Mouse (Mus musculus): ENCODE data around the gene Wdr46.

The Wdr46 gene

DNA sequence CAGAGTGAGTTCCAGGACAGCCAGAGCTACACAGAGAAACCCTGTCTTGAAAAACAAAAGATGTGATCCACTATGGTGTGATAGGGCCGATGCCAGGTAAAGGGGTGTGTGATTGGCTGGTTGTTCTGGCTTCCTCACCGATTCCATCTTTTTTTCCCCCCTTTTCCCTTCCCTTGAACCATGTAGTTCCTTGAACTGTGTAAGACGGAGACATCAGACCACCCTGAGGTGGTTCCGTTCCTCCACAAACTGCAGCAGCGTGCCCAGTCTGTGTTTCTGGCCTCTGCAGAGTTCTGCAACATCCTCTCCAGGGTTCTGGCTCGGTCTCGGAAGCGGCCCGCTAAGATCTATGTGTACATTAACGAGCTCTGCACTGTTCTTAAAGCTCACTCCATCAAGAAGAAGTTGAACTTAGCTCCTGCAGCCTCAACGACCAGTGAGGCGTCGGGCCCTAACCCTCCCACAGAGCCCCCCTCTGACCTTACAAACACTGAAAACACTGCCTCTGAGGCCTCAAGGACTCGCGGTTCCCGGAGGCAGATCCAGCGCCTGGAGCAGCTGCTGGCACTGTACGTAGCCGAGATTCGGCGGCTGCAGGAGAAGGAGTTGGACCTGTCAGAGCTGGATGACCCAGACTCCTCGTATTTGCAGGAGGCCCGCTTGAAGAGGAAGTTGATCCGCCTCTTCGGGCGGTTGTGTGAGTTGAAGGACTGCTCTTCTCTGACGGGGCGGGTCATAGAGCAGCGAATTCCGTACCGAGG, 29.2 kb upstream of the Wdr46 start:
- DNase-seq (ENCODE audit: low spot score), result no peak

DNA sequence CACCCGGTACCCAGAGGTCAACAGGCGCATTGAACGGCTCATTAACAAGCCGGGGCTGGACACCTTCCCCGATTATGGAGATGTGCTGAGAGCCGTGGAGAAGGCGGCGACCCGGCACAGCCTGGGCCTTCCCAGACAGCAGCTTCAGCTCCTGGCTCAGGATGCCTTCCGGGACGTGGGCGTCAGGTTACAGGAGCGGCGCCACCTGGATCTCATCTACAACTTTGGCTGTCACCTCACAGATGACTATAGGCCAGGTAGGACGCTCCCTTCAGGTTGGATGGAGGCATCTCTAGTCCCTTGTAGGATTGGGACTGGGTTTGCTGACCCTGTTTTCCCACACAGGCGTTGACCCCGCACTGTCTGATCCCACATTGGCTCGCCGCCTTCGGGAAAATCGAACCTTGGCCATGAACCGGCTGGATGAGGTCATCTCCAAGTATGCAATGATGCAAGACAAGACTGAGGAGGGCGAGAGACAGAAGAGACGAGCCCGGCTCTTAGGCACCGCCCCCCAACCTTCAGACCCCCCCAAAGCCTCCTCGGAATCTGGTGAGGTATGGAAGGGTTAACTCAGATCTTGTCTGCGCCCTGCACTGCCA, 28.5 kb upstream of the Wdr46 start:
- DNase-seq (ENCODE audit: low spot score), result no peak

DNA sequence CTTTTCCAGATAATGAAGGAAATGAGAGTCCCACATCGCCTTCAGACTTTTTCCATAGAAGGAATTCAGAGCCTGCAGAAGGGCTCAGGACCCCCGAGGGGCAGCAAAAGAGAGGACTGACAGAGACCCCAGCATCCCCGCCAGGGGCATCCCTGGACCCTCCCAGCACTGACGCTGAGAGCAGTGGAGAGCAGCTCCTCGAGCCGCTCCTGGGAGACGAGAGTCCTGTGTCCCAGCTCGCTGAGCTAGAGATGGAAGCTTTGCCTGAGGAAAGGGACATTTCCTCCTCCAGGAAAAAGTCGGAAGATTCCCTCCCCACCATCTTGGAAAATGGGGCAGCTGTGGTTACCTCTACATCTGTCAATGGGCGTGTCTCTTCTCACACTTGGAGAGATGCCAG, 27.2 kb upstream of the Wdr46 start:
- no peak for DNase-seq (ENCODE audit: low spot score)

GRCm38 (mm10) chr17:33913905-33914304, 26.6 kb upstream of the Wdr46 start:
- no peak for DNase-seq (ENCODE audit: low spot score)

- DNase-seq (ENCODE audit: low spot score), result no peak
These were observed 25.5 kb upstream of the Wdr46 start for GRCm38 (mm10) chr17:33914969-33915391.

DNA sequence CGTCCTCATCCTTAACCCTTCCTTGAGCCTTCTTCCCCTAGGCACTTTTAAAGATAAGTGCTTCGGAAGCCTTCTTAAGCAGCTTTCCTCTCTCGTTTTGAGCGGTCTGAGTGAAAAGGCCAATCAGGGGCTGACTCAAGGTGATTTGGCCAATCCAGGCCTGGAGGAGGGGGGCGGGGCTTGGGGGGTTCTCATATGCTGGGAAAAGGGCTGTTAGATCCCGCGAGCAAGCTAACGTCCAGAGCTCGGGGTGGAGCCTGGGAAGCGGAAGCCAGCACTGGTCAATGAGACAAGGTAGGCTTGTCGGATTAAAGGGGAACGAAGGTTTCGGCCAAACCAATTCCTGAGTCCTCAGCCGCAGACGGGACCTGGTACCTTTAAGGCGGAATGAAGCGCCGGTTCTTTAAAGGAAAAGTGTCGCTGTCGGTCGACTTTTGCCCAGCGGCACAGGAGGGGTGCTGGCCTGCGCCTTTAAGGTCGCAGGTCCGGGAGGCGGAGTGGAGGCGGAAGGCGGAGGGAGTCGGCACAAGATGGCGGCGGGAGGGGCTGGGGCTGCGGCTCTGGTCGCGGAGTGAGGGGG, 24.7 kb upstream of the Wdr46 start, which contains the start of the genes Tapbp and Zbtb22:
Tapbp (plus strand) TSS at position 229 of the 580 bp plus-strand sequence.
Zbtb22 (plus strand) TSS at position 234 of the 580 bp plus-strand sequence.
- DNase-seq (ENCODE audit: low spot score), result peak; percentile 95

- DNase-seq (ENCODE audit: low spot score), result no peak
These were observed 24.2 kb upstream of the Wdr46 start for GRCm38 (mm10) chr17:33916294-33916693.

DNA sequence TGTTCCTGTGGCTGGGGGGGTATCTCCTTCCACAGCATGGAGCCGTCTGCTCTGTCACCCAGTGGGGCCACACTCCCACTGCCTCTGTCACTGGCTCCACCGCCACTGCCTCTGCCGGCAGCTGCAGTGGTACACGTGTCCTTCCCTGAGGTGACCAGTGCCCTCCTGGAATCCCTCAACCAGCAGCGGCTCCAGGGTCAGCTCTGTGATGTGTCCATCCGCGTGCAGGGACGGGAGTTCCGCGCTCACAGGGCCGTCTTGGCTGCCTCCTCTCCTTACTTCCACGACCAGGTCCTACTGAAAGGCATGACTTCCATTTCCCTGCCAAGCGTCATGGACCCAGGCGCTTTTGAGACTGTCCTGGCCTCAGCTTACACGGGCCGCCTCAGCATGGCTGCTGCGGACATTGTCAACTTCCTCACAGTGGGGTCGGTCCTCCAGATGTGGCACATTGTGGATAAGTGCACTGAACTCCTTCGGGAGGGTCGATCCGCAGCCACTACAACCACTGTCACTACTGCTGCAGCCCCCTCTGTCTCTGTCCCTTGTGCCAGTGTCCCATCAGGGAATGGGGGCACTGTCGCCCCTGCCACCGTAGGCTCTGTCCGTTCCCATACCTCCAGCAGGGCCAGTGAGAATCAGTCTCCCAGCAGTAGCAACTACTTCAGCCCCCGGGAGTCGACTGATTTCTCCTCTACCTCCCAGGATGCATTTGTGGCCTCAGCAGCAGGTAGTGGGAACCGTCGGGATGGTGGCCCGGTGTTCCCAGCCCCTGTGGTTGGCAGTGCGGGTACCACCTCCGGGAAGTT, 23.4 kb upstream of the Wdr46 start:
- DNase-seq (ENCODE audit: low spot score), result no peak

- no peak for DNase-seq (ENCODE audit: low spot score)
These were observed 22.7 kb upstream of the Wdr46 start for GRCm38 (mm10) chr17:33917656-33918292.

DNA sequence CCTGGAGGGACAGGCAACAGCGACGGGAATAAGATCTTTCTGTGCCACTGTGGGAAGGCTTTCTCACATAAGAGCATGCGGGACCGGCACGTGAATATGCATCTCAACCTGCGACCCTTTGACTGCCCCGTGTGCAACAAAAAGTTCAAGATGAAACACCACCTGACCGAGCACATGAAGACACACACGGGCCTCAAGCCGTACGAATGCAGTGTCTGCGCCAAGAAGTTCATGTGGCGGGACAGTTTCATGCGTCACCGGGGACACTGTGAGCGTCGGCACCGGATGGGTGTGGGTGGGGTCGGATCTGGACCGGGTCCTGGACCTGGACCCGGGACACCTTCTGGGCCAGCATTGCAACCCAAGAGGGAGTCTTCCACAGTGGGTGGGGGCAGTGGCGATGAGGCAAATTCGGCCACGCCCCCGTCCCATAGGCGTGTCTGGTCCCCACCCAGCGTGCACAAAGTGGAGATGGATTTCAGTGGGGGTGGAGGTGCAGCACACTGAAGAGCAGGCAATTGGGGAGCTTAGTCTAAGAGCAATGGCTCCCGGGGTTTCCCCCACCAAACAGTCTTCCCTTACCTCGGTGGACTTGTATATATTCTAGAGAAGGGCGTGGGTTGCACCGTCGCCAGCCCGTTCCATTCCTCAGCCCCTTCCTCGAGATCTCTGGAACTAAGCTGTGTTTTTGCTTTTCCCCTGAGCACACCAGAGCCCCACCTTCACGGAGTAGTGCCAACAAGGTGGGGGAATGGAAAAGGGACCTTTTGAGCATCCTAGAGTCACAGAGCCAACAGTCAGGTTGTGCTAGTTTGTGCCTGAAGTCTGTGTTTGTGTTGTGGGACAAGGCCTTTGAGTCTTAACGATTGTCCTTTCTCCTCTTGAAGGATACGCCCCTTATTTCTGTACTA, 21.9 kb upstream of the Wdr46 start:
- DNase-seq (ENCODE audit: low spot score), result peak; percentile 53

- DNase-seq (ENCODE audit: low spot score), result peak; percentile 90
These were observed 20.8 kb upstream of the Wdr46 start for GRCm38 (mm10) chr17:33919351-33920281.

DNA sequence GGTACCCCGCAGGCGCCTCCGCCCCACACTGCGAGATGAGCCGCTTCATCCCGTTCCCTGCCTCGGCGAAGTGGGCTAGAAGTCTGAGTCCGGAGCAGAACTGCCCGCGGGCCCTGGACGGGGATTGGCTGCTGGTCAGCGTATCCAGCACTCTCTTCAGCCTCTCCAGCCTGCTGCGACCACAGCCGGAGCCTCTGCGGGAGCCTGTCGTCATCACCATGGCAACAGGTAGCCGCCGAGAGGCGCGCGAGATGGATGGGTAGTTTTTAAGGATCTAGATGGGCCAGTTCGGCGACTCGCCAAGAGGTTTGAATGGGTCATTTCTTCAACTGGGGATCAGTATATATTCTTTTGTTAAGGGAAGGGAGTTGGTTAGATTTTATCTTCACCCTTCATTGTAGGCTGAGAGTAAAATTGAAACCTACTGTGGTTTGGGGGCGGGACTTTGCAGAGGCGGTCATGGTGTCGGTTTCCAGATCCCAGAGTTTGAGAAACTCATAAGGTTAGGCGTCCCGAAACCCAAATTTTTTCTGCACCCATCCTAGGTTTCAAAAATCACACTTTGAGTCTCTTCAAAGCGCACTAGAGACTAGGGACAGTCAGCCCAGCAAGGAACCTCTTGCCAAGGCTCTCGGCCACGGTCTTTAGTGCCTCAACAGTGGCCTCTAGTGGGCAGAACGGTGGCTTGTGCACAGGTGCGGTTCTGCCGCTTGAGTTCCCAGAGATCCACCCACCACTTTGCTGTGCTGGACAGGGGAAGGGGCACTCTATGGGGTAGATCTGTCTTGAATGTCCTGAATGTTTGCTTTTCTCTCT, 20.0 kb upstream of the Wdr46 start:
- DNase-seq (ENCODE audit: low spot score), result peak; percentile 90

DNA sequence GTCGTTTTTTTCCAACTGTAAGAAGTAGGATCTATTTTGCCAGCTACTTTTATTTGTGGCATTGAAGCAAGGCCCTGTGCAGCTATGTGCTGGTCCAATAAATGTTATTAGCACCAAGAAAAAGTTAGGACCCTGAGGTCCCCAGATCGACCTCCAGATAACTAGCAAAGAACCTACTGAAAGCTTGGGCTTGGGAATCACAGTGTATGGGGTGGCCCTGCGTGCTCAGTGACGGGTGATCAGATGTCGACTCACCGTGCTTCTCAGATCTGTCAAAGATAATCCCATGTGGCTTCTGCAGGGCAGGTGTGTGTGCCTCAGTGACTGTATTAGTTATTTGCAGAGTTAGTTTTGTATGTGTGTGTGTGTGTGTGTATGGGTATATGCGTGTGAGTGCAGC, 19.1 kb upstream of the Wdr46 start:
- no peak for DNase-seq (ENCODE audit: low spot score)

- no peak for DNase-seq (ENCODE audit: low spot score)
These were observed 15.7 kb upstream of the Wdr46 start for GRCm38 (mm10) chr17:33924577-33925283.

DNA sequence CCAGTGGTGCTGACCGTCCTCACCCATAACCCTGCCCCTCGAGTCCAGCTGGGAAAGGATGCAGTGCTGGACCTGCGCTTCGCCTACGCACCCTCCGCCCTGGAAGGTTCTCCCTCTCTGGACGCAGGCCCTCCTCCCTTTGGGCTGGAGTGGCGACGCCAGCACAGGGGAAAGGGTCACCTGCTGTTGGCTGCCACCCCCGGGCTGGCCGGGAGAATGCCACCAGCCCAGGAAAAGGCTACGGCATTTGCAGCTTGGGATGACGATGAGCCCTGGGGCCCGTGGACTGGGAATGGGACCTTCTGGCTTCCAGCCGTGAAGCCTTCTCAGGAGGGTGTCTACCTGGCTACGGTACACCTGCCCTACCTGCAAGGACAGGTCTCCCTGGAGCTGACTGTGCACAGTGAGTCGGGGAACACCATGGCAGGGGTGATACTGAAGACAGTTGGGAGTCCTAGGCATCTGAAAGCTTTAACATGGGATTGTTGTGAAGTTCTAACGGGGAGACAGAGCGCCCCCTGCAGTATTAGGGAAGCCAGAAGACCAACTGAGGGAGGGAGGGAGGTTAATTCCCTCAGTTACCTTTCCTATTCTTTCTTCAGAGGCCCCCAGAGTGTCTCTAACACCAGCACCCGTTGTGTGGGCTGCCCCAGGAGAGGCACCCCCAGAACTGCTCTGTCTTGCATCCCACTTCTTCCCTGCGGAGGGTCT, 14.9 kb upstream of the Wdr46 start:
- no peak for DNase-seq (ENCODE audit: low spot score)

GRCm38 (mm10) chr17:33926207-33926932, 14.1 kb upstream of the Wdr46 start:
- no peak for DNase-seq (ENCODE audit: low spot score)
